Mouse (Mus musculus) thymus, adult 2 months (tissue): ENCODE results near the gene Hpcal1.

Experiments used
- CTCF ChIP-seq: fragments of 200-500 bp; IDR thresholded peaks from 2 replicates; pipeline ENCODE4 v1.5.1; 2012; ENCODE audit warnings: mild to moderate bottlenecking, control low read depth, low read length, moderate library complexity, borderline replicate concordance; ENCODE audit not compliant: control insufficient read depth, poor library complexity, insufficient read depth; ENCODE audit errors: extremely low read depth
- POLR2A ChIP-seq: fragments of 200-500 bp; IDR thresholded peaks from 2 replicates; pipeline ENCODE4 v1.6.1; 2012; ENCODE audit warnings: mild to moderate bottlenecking, low read length, control low read depth, moderate library complexity; ENCODE audit not compliant: control insufficient read depth, poor library complexity, insufficient read depth; ENCODE audit errors: extremely low read depth

DNA sequence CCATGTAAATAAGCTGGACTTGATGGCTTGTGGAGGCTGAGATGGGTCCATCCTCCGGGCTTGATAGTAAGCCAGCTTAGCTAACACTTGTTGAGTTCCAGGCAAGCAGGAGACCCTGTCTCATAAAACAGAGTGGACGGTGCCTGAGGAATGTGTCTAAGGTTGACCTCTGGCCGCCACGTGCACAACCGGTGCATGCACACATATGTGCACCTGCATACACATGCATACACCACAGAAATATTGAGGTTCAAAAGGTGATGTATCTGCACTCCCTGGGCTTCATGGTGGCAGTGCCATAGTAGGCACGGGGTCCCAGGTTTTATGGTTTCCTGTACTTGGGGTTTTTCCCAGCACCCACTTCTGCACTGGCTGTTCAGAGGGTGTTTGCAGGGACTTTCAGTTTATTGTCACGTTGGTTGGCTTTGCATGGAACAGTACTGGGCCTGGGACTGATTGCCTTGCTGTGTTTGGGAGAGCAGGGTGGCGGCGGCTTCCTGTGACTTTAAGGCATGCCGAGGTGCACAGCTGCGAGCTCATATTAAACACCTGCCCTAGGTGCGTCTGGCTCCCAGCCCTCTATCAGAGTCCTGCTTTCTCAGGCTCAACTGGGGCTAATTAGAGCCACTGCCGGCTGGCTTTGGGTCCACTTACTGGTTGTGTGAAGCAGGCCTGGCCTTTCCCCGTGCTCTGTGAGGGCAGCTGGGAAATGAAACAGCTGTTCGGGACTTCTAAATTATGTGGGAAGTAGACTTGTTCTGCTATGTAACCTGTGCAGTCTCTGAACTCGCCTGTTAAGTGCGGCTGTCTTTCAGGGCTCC is 19.5 kb downstream of the Hpcal1 start:
- TF ChIP-seq POLR2A (0 out of 2 replicates have a peak, but pooled peaks have one; percentile 16), CTCF (0 out of 2 replicates have a peak, but pooled peaks have one; percentile 9)
